Mouse (Mus musculus): ENCODE results near the gene 4930558K02Rik. TPM values are rescaled to one million over a fixed set of nuclear protein-coding genes. Genes with fewer than 3 reads are reported as not detected.

The 4930558K02Rik gene
- polyA plus RNA-seq, 1 experiment from 2014 or later: not detected

DNA sequence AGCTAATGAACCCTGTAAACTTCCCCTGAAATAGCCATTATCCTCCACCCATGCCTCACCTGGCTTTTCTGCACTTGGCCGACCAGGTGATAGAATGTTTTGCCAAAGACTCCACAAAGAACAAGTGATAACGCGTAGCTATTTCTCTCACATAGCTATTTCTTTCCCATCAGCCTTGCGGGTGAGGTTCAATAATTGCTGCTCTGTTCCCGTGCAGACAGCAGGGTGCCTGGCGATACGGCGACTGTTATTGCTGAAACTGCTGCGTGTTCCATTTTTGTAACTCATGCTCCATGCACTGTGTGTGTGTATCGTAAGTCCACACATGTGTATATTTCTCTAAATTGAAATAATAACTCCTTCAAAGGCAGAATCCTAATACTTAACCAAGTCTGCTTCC lies 47.6 kb downstream of the 4930558K02Rik start:
- no peak overlapping the region for H3K9ac ChIP-seq (replicated peaks; ENCODE audit: low read depth, low read length)
- no peaks in the 10 kb centered on the region for H3K9me3 ChIP-seq (ENCODE audit: control insufficient read depth, low read length)
- H3K4me3 ChIP-seq (replicated peaks; ENCODE audit: low read length): no peak overlapping the region
- 78% methylated on average over 10 of the region's 10 CpGs for WGBS
- ATAC-seq: no peak
- no peaks in the 10 kb centered on the region for H3K36me3 ChIP-seq (ENCODE audit: control insufficient read depth, insufficient read depth)
- H3K27ac ChIP-seq (ENCODE audit: low read length): no peak overlapping the region
- no peak overlapping the region for H3K4me2 ChIP-seq (ENCODE audit: low read length)
- no peaks in the 10 kb centered on the region for H3K27me3 ChIP-seq (replicated peaks; ENCODE audit: control insufficient read depth, insufficient read depth, low read length)
- no peaks in the 10 kb centered on the region for H3K4me1 ChIP-seq (replicated peaks; ENCODE audit: control insufficient read depth, insufficient read depth, low read length)

DNA sequence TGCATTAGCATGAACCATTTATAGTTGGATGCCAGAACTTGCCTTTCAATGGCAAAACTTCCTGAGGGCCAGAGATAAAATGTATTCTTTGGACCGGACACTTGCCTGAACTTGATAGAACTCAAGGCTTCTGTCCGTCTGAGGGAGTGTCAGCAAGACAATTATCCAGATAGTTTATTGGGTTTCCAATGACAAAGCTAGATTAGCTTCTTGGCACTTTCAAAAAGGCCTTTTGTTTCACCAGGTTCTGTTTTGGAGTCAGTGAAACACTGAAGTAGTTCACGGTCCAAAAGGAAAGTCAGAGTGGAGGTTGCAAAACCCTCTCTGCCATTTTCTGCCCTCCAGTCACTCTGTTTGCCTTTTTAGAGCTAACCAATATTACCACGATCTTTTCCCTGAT lies 48.1 kb downstream of the 4930558K02Rik start:
- Histone ChIP-seq H3K4me1 (replicated peaks; ENCODE audit: control insufficient read depth, insufficient read depth, low read length) (no peaks in the 10 kb centered on the region), H3K9me3 (ENCODE audit: control insufficient read depth, low read length) (no peaks in the 10 kb centered on the region), H3K27ac (ENCODE audit: low read length) (no peak overlapping the region), H3K9ac (replicated peaks; ENCODE audit: low read depth, low read length) (no peak overlapping the region), H3K27me3 (replicated peaks; ENCODE audit: control insufficient read depth, insufficient read depth, low read length) (no peaks in the 10 kb centered on the region), H3K4me3 (replicated peaks; ENCODE audit: low read length) (no peak overlapping the region), H3K4me2 (ENCODE audit: low read length) (no peak overlapping the region), H3K36me3 (ENCODE audit: control insufficient read depth, insufficient read depth) (no peaks in the 10 kb centered on the region)
- no peak for ATAC-seq
- WGBS: 70% methylated on average over 4 of the region's 4 CpGs

DNA sequence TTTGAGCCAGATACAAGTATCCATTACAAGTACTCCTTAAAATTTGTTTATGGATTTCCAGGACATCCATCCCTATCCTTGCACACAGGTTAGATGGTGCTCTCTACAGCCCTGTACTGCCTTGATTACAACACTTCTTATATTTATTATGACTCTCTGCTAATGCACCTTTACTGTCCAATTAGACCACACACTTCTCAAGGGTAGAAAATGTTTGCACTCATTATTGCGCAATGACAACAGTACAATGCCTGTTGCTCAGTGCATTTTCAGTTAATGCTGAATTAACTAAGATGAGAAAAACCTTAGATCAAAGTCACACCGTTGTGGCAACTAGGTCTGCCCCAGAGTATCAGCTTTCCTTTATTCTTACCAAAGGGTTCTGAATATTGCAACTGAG lies 51.5 kb downstream of the 4930558K02Rik start:
- no peak overlapping the region for H3K9ac ChIP-seq (replicated peaks; ENCODE audit: low read depth, low read length)
- H3K4me2 ChIP-seq (ENCODE audit: low read length): no peak overlapping the region
- no peaks in the 10 kb centered on the region for H3K27me3 ChIP-seq (replicated peaks; ENCODE audit: control insufficient read depth, insufficient read depth, low read length)
- ATAC-seq: no peak
- no peak overlapping the region for H3K27ac ChIP-seq (ENCODE audit: low read length)
- no peaks in the 10 kb centered on the region for H3K36me3 ChIP-seq (ENCODE audit: control insufficient read depth, insufficient read depth)
- no peak overlapping the region for H3K4me3 ChIP-seq (replicated peaks; ENCODE audit: low read length)
- 72% methylated on average over 2 of the region's 2 CpGs for WGBS
- no peaks in the 10 kb centered on the region for H3K9me3 ChIP-seq (ENCODE audit: control insufficient read depth, low read length)
- H3K4me1 ChIP-seq (replicated peaks; ENCODE audit: control insufficient read depth, insufficient read depth, low read length): no peaks in the 10 kb centered on the region

DNA sequence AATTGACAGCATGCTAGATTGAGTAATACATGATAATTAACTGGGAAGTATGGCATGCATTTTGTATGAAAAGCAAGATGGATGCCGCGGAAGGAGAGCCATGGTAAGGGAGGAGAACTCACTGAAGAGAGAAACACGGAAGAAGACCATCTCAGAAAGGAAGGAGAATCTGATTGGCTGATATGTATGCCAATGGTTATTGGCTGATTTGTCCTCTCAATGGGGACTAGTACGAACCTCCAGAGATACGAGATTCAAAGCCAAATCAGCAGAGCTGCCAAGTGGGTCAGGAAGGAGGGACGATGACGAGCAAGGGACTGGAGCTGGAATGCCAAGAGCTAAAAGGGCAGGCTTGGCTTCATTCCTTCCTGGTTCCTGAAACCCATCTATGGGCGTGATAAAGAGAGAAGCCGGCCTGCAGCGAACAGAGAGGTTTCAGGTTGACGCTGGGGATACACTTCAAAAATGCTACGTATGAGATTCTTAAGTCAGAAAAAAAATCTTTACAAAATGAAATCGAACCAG lies 54.1 kb downstream of the 4930558K02Rik start:
- no peaks in the 10 kb centered on the region for H3K9me3 ChIP-seq (ENCODE audit: control insufficient read depth, low read length)
- H3K4me2 ChIP-seq (ENCODE audit: low read length): no peak overlapping the region
- H3K36me3 ChIP-seq (ENCODE audit: control insufficient read depth, insufficient read depth): no peaks in the 10 kb centered on the region
- no peak overlapping the region for H3K4me3 ChIP-seq (replicated peaks; ENCODE audit: low read length)
- 87% methylated on average over 13 of the region's 13 CpGs for WGBS
- ATAC-seq: no peak
- H3K27ac ChIP-seq (ENCODE audit: low read length): no peak overlapping the region
- H3K9ac ChIP-seq (replicated peaks; ENCODE audit: low read depth, low read length): no peak overlapping the region
- no peaks in the 10 kb centered on the region for H3K4me1 ChIP-seq (replicated peaks; ENCODE audit: control insufficient read depth, insufficient read depth, low read length)
- no peaks in the 10 kb centered on the region for H3K27me3 ChIP-seq (replicated peaks; ENCODE audit: control insufficient read depth, insufficient read depth, low read length)

DNA sequence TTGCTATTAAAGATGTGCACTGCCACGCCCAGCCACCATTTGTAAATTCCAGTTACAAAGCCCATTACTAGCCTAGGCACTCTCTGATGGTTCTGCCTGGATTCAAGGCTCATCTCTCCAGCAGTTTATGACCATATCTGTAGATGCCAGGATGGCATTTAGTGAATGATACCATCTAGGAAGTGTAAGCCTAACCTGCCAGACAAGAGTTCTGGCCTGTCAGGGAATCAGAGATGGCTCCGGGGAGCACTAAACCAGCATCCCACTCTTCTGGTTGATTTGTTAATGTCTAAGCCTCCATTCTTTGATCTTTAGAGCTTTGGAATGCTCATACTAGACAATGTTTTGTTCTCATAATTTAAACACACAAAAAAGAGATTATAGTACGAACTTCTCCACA lies 55.1 kb downstream of the 4930558K02Rik start:
- Histone ChIP-seq H3K4me2 (ENCODE audit: low read length) (no peak overlapping the region), H3K27me3 (replicated peaks; ENCODE audit: control insufficient read depth, insufficient read depth, low read length) (no peaks in the 10 kb centered on the region), H3K36me3 (ENCODE audit: control insufficient read depth, insufficient read depth) (no peaks in the 10 kb centered on the region), H3K4me3 (replicated peaks; ENCODE audit: low read length) (no peak overlapping the region), H3K9me3 (ENCODE audit: control insufficient read depth, low read length) (no peaks in the 10 kb centered on the region), H3K4me1 (replicated peaks; ENCODE audit: control insufficient read depth, insufficient read depth, low read length) (no peaks in the 10 kb centered on the region), H3K27ac (ENCODE audit: low read length) (no peak overlapping the region), H3K9ac (replicated peaks; ENCODE audit: low read depth, low read length) (no peak overlapping the region)
- no peak for ATAC-seq
- 63% methylated on average over 3 of the region's 3 CpGs for WGBS

DNA sequence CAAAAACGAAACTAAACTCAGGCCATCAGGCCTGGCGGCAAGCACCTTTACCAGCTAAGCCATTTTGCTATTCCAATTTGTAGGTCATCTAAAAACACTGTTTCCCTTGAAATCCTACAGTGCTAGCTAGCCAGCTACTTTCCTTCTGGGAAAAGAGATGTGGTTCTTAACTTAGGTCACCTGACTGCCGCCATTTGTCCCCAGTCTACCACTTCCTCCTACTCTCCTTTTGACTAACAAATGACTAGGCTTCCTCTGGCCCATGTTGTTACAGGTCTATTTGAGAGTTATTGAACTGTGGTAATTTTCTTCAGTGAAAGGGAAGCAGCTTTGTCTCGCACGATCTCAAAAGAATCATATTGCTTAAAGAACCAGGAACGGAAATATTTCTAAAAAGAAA lies 57.5 kb downstream of the 4930558K02Rik start:
- 59% methylated on average over 6 of the region's 6 CpGs for WGBS
- no peaks in the 10 kb centered on the region for H3K4me1 ChIP-seq (replicated peaks; ENCODE audit: control insufficient read depth, insufficient read depth, low read length)
- no peak for ATAC-seq
- no peaks in the 10 kb centered on the region for H3K27me3 ChIP-seq (replicated peaks; ENCODE audit: control insufficient read depth, insufficient read depth, low read length)
- H3K9me3 ChIP-seq (ENCODE audit: control insufficient read depth, low read length): no peaks in the 10 kb centered on the region
- no peak overlapping the region for H3K27ac ChIP-seq (ENCODE audit: low read length)
- no peak overlapping the region for H3K9ac ChIP-seq (replicated peaks; ENCODE audit: low read depth, low read length)
- H3K4me3 ChIP-seq (replicated peaks; ENCODE audit: low read length): no peak overlapping the region
- no peaks in the 10 kb centered on the region for H3K36me3 ChIP-seq (ENCODE audit: control insufficient read depth, insufficient read depth)
- H3K4me2 ChIP-seq (ENCODE audit: low read length): no peak overlapping the region

DNA sequence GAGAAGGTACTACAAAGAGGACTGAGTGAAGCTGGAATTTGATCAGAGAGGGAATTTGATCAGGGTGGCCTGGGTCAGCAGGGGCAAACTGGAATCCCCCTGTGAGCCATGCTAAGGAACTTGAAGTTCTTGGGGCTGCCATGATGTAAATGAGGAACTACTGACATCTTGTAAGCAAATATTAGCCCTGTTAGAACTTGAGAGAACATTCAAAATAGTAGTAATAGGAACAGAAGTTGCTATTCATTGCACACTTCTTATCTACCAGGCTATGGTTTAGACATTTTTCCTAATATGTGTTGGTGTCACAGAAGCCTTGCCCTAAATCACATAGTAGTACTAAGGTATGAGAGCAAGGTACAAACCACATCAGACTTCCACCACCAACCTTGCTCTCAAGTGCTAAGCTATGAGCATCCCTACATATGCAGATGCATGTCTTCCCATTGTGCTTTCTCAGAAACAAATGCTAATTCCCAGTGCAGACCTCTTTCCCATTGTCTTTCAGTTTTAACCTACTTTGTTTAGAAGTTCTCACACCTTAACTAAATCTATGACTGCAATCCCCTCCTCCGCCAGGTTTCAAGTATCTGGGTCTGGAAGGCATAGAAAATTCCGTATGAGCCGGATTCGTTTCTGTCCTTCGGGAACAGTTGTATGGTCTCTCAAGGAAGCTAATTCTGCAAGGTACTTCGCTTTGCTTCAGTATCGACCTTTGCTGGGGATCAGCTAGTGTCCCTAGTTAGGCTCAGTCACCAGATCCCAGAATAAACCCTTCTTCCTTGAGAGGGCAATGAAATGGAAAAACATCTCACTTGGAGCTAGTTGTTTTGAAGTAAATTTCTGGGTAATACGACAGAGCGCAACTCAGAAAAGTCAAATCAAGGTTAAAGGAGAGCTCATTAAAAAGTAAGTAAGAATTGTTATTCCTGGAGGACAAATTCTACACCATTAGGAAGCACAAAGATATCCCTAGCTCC lies 58.7 kb downstream of the 4930558K02Rik start:
- no peaks in the 10 kb centered on the region for H3K36me3 ChIP-seq (ENCODE audit: control insufficient read depth, insufficient read depth)
- no peak overlapping the region for H3K9ac ChIP-seq (replicated peaks; ENCODE audit: low read depth, low read length)
- no peak overlapping the region for H3K4me2 ChIP-seq (ENCODE audit: low read length)
- H3K4me1 ChIP-seq (replicated peaks; ENCODE audit: control insufficient read depth, insufficient read depth, low read length): no peaks in the 10 kb centered on the region
- ATAC-seq: no peak
- no peak overlapping the region for H3K27ac ChIP-seq (ENCODE audit: low read length)
- WGBS: 90% methylated on average over 9 of the region's 9 CpGs
- no peaks in the 10 kb centered on the region for H3K9me3 ChIP-seq (ENCODE audit: control insufficient read depth, low read length)
- H3K4me3 ChIP-seq (replicated peaks; ENCODE audit: low read length): no peak overlapping the region
- H3K27me3 ChIP-seq (replicated peaks; ENCODE audit: control insufficient read depth, insufficient read depth, low read length): no peaks in the 10 kb centered on the region

DNA sequence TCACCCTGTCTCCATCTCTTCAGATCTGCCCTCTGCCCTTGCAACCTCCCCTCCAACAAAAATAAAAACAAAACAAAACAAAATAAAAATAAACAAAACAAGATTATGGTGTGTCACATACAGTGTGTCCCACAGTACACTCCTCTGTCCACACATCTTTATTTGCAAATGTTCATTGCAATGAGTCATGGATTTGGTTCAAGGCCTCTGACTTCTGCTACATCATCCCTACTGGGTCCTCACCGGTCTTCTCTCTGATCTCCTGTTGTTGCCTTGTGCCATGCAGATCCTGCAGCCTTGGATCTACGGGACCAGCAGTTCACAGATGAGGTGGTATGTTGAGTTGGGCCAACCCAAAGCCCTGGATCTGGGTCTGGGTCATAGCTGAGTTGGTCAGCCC lies 59.8 kb downstream of the 4930558K02Rik start:
- no peak for ATAC-seq
- 97% methylated on average over 2 of the region's 2 CpGs for WGBS
- Histone ChIP-seq H3K9me3 (ENCODE audit: control insufficient read depth, low read length) (no peaks in the 10 kb centered on the region), H3K9ac (replicated peaks; ENCODE audit: low read depth, low read length) (no peak overlapping the region), H3K4me2 (ENCODE audit: low read length) (no peak overlapping the region), H3K27ac (ENCODE audit: low read length) (no peak overlapping the region), H3K27me3 (replicated peaks; ENCODE audit: control insufficient read depth, insufficient read depth, low read length) (no peaks in the 10 kb centered on the region), H3K4me1 (replicated peaks; ENCODE audit: control insufficient read depth, insufficient read depth, low read length) (no peaks in the 10 kb centered on the region), H3K36me3 (ENCODE audit: control insufficient read depth, insufficient read depth) (no peaks in the 10 kb centered on the region), H3K4me3 (replicated peaks; ENCODE audit: low read length) (no peak overlapping the region)

DNA sequence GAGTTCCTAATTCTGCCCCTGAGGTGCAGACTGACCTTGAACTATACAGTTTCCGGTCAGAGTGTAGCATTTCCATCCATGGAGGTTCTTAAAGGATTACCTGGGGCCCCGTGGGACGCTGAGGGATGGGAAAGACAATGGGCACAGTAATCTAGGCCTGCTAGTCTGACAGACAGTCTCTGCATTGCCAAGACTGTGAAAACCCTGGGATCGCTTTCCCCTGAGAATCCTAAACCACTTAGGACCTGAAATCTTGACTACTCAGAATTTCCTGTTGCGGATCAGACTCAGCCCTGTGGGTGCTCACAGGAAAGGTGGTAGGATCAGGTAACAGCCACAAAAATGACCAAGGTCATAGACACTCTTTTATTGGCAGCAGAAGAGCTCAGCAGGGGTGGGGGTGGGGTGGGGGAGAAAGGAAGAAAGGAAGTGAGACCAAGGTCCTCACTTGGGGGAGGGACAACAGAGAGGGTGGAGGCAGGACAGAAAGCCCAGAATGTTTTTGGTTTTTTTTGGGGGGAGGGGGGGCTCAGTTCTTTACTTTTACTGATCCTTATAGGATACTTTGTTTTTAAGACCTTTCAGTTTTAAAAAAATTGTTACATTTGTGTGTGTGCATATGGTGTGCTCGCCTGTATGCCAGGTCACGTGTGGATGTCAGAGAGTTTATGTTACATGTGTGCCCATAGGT lies 60.6 kb downstream of the 4930558K02Rik start:
- Histone ChIP-seq H3K36me3 (ENCODE audit: control insufficient read depth, insufficient read depth) (no peaks in the 10 kb centered on the region), H3K4me2 (ENCODE audit: low read length) (no peak overlapping the region), H3K9me3 (ENCODE audit: control insufficient read depth, low read length) (no peaks in the 10 kb centered on the region), H3K27me3 (replicated peaks; ENCODE audit: control insufficient read depth, insufficient read depth, low read length) (no peaks in the 10 kb centered on the region), H3K4me3 (replicated peaks; ENCODE audit: low read length) (no peak overlapping the region), H3K9ac (replicated peaks; ENCODE audit: low read depth, low read length) (no peak overlapping the region), H3K27ac (ENCODE audit: low read length) (no peak overlapping the region), H3K4me1 (replicated peaks; ENCODE audit: control insufficient read depth, insufficient read depth, low read length) (no peaks in the 10 kb centered on the region)
- 51% methylated on average over 7 of the region's 7 CpGs for WGBS
- no peak for ATAC-seq
